Mouse (Mus musculus) stomach, postnatal 0 days (tissue): ENCODE measurements around the gene Xpr1. TPM values are rescaled to one million over a fixed set of nuclear protein-coding genes. Genes with fewer than 3 reads are reported as not detected.

ENCODE experiments used
- ATAC-seq: fragments of 200-750 bp; cut with Nextera tagmentation; 2 replicates; pipeline ENCODE4 v1.8.0; 2017; ENCODE audit not compliant: low FRiP score, low TSS enrichment
- DNase-seq: peaks from one replicate; pipeline ENCODE4 v3.0.0-alpha.2; 2016; ENCODE audit warnings: low spot score
- H3K27ac ChIP-seq: fragments of 300-500 bp; sonication (generic); replicated peaks from 2 replicates; pipeline ENCODE4 v1.5.1; 2014; ENCODE audit warnings: mild to moderate bottlenecking, control low read depth
- H3K27me3 ChIP-seq: fragments of 300-500 bp; sonication (generic); 2 replicates; pipeline ENCODE4 v1.6.1; 2014; ENCODE audit warnings: low read length; ENCODE audit not compliant: control insufficient read depth, insufficient read depth
- H3K36me3 ChIP-seq: fragments of 300-500 bp; sonication (generic); 2 replicates; pipeline ENCODE4 v1.6.1; 2014; ENCODE audit warnings: low read length, mixed read lengths; ENCODE audit not compliant: control insufficient read depth, insufficient read depth
- H3K4me1 ChIP-seq: fragments of 300-500 bp; sonication (generic); replicated peaks from 2 replicates; pipeline ENCODE4 v1.6.1; 2014; ENCODE audit warnings: antibody characterized with exemption; ENCODE audit not compliant: control insufficient read depth, insufficient read depth
- H3K4me2 ChIP-seq: fragments of 300-500 bp; sonication (generic); replicated peaks from 2 replicates; pipeline ENCODE4 v1.6.1; 2014; ENCODE audit warnings: low read depth, mild to moderate bottlenecking, control low read depth, moderate library complexity
- H3K4me3 ChIP-seq: fragments of 300-500 bp; sonication (generic); 2 replicates; pipeline ENCODE4 v1.5.1; 2014; ENCODE audit warnings: low read depth, low read length, control low read depth
- H3K9ac ChIP-seq: fragments of 300-500 bp; sonication (generic); 2 replicates; pipeline ENCODE4 v1.6.1; 2014; ENCODE audit warnings: mild to moderate bottlenecking, low read length, control low read depth, mixed read lengths
- H3K9me3 ChIP-seq: fragments of 300-500 bp; sonication (generic); 2 replicates; pipeline ENCODE4 v1.6.1; 2016; ENCODE audit warnings: low read length; ENCODE audit not compliant: control insufficient read depth
- CTCF ChIP-seq: IDR thresholded peaks from 2 replicates; pipeline ENCODE4 v1.5.1; 2016; ENCODE audit warnings: antibody characterized with exemption, low read depth, mild to moderate bottlenecking, moderate library complexity
- EP300 ChIP-seq: optimal IDR thresholded peaks from 2 replicates; pipeline ENCODE3; 2016; ENCODE audit warnings: antibody characterized with exemption
- WGBS: fragments of 180-500 bp; shearing (Covaris S2); extraction: QIAGEN DNeasy Blood & Tissue Kit; methylation state at CpG from one replicate; pipeline ENCODE4 v1.1.7; 2014; 5-methylcytosine and 5-hydroxymethylcytosine counted together
- polyA plus RNA-seq: library from polyadenylated mRNA; unstranded; fragments of >200 nt; fragmentation: Nextera tagmentation; extraction: Ambion mirVana; gene quantifications from 2 replicates; pipeline ENCODE4 v1.2.1, GENCODE M21; 2015

Xpr1 gene
- polyA plus RNA-seq, 1 experiment from 2014 or later, result 2.9 TPM

GRCm38 (mm10) chr1:155238126-155238525, 179.1 kb downstream of the Xpr1 start:
- Histone ChIP-seq H3K9ac (no peak overlapping the region), H3K9me3 (no peaks in the 10 kb centered on the region), H3K4me1 (peaks cover 2% of the 10 kb centered on the region; the same call in 1 of the 2 replicates), H3K4me3 (no peak overlapping the region), H3K4me2 (no peak overlapping the region), H3K27me3 (no peaks in the 10 kb centered on the region), H3K27ac (no peak overlapping the region), H3K36me3 (no peaks in the 10 kb centered on the region)
- DNase-seq (no peak), ATAC-seq (no peak)
- 84% methylated on average over 5 of the region's 5 CpGs for WGBS
- TF ChIP-seq EP300, result no peak
- no peak for TF ChIP-seq CTCF

GRCm38 (mm10) chr1:155237390-155237789, 179.8 kb downstream of the Xpr1 start:
- ATAC-seq, result no peak
- WGBS, result 57% methylated on average over 11 of the region's 11 CpGs
- Histone ChIP-seq H3K4me1 (peaks cover 2% of the 10 kb centered on the region), H3K36me3 (no peaks in the 10 kb centered on the region), H3K4me2 (no peak overlapping the region), H3K9me3 (no peaks in the 10 kb centered on the region), H3K4me3 (no peak overlapping the region), H3K9ac (no peak overlapping the region; the same call in 1 of the 2 replicates), H3K27ac (no peak overlapping the region), H3K27me3 (no peaks in the 10 kb centered on the region)
- no peak for DNase-seq
- TF ChIP-seq EP300 (no peak), CTCF (no peak)

- H3K9ac ChIP-seq, result no peak overlapping the region
- ATAC-seq, result no peak
- DNase-seq, result no peak
- 0 out of 2 replicates have a peak overlapping the region, but pooled peaks have one; percentile 30 for H3K27ac ChIP-seq
- TF ChIP-seq EP300 (no peak), CTCF (no peak)
- no peak overlapping the region for H3K4me3 ChIP-seq
- H3K36me3 ChIP-seq, result no peaks in the 10 kb centered on the region
- no peaks in the 10 kb centered on the region for H3K9me3 ChIP-seq
- H3K4me1 ChIP-seq, result peaks cover 2% of the 10 kb centered on the region
- 50% methylated on average over 13 of the region's 13 CpGs for WGBS
- H3K27me3 ChIP-seq, result no peaks in the 10 kb centered on the region
- no peak overlapping the region for H3K4me2 ChIP-seq
Measured at GRCm38 (mm10) chr1:155236306-155237024, 180.8 kb downstream of the Xpr1 start.

- TF ChIP-seq EP300 (no peak), CTCF (no peak)
- H3K27ac ChIP-seq, result no peak overlapping the region
- H3K4me2 ChIP-seq, result no peak overlapping the region
- ATAC-seq, result no peak
- H3K27me3 ChIP-seq, result no peaks in the 10 kb centered on the region
- no peak overlapping the region for H3K4me3 ChIP-seq
- no peaks in the 10 kb centered on the region for H3K9me3 ChIP-seq
- DNase-seq, result no peak
- H3K4me1 ChIP-seq, result peaks cover 2% of the 10 kb centered on the region
- WGBS, result 13% methylated on average over 2 of the region's 2 CpGs
- H3K9ac ChIP-seq, result no peak overlapping the region
- no peaks in the 10 kb centered on the region for H3K36me3 ChIP-seq
Measured at GRCm38 (mm10) chr1:155235641-155236040, 181.6 kb downstream of the Xpr1 start.

GRCm38 (mm10) chr1:155233931-155234607, 183.1 kb downstream of the Xpr1 start:
- TF ChIP-seq CTCF (no peak), EP300 (no peak)
- Histone ChIP-seq H3K9me3 (no peaks in the 10 kb centered on the region), H3K27me3 (no peaks in the 10 kb centered on the region), H3K4me1 (peaks cover 7% of the 10 kb centered on the region), H3K27ac (peak overlapping the region; percentile 78), H3K4me3 (no peak overlapping the region), H3K36me3 (no peaks in the 10 kb centered on the region), H3K9ac (no peak overlapping the region), H3K4me2 (no peak overlapping the region)
- DNase-seq (no peak), ATAC-seq (peak; percentile 21; the same call in 1 of the 2 replicates)
- WGBS, result 32% methylated on average over 14 of the region's 14 CpGs

GRCm38 (mm10) chr1:155233378-155233777, 183.8 kb downstream of the Xpr1 start:
- no peak overlapping the region for H3K4me3 ChIP-seq
- no peaks in the 10 kb centered on the region for H3K9me3 ChIP-seq
- TF ChIP-seq EP300 (no peak), CTCF (no peak)
- H3K27ac ChIP-seq, result peak overlapping the region; percentile 78
- no peak for DNase-seq
- H3K36me3 ChIP-seq, result no peaks in the 10 kb centered on the region
- no peak overlapping the region for H3K9ac ChIP-seq
- WGBS, result 63% methylated on average over 9 of the region's 9 CpGs
- no peaks in the 10 kb centered on the region for H3K27me3 ChIP-seq
- H3K4me1 ChIP-seq, result peaks cover 7% of the 10 kb centered on the region
- no peak overlapping the region for H3K4me2 ChIP-seq
- no peak for ATAC-seq
